Mouse (Mus musculus): ENCODE data around the gene Spock1. TPM values are rescaled to one million over a fixed set of nuclear protein-coding genes. Genes with fewer than 3 reads are reported as not detected.

Gene Spock1
- polyA plus RNA-seq, 1 experiment: 0.50 TPM

DNA sequence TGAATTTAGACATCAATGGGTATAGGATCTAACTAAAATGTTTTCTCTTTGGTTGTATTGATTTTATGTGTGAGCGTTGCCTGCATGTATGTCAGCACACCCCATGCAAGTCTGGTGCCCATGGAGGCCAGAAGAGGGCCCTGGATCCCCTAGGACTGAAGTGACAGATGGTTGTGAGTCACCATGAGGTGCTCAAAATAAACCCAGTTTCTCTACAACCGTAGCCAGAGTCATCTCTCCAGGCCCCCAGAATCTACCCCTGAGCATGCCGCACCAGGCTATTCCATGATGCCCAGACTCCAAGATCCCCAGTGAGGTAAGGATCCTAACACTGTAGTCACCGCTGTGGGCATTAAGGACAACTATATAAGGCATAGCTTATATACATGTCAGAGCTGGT, 474.3 kb downstream of the Spock1 start:
- Histone ChIP-seq H3K27me3 (ENCODE audit: control insufficient read depth, insufficient read depth, insufficient read length) (no peaks in the 10 kb centered on the region), H3K36me3 (ENCODE audit: control insufficient read depth, insufficient read depth) (no peaks in the 10 kb centered on the region), H3ac (ENCODE audit: control insufficient read depth, insufficient read length, low read depth) (no peak overlapping the region), H3K4me3 (ENCODE audit: insufficient read depth, poor library complexity, severe bottlenecking) (no peak overlapping the region), H3K79me2 (ENCODE audit: control insufficient read depth, insufficient read depth) (no peaks in the 10 kb centered on the region), H3K79me3 (ENCODE audit: low read depth) (no peaks in the 10 kb centered on the region)
- TF ChIP-seq CEBPB (IDR thresholded peaks at IDR 0.05; ENCODE audit: low read depth): no peak
- no peak for TF ChIP-seq CTCF (IDR thresholded peaks at IDR 0.05; ENCODE audit: control insufficient read depth, insufficient read depth, insufficient read length)
- no peak for TF ChIP-seq MYOG (IDR thresholded peaks at IDR 0.05; ENCODE audit: control insufficient read depth, extremely low read depth, insufficient read length)
- TF ChIP-seq USF1 (IDR thresholded peaks at IDR 0.05; ENCODE audit: low read depth): no peak
- TF ChIP-seq MYOD1 (IDR thresholded peaks at IDR 0.05; ENCODE audit: control insufficient read depth, insufficient read length, low read depth): no peak
- no peak for TF ChIP-seq FOSL1 (IDR thresholded peaks at IDR 0.05; ENCODE audit: insufficient read depth, low read length, poor library complexity, severe bottlenecking)
- TF ChIP-seq MAX (IDR thresholded peaks at IDR 0.05): no peak

DNA sequence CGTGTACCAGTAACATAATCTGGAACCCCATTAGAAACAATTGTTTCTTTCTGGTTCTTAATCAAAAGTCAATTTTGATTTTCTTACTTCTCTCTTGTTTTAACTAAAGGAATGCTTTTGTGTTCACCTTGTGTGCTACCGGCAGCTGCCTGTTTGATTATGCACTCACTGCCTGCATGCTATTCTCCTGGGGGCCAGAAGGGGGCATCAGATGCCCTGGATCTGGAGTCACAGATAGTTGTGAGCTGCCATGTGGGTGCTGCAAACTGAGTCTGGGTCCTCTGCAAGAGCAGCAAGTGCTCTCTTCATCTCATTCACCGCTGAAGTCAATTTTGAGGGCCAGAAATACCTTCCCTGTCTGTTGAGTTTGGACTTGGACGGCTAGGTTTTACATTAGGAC, 476.3 kb downstream of the Spock1 start:
- no peak overlapping the region for H3K4me3 ChIP-seq (ENCODE audit: insufficient read depth, poor library complexity, severe bottlenecking)
- TF ChIP-seq USF1 (IDR thresholded peaks at IDR 0.05; ENCODE audit: low read depth) (no peak), CEBPB (IDR thresholded peaks at IDR 0.05; ENCODE audit: low read depth) (no peak), FOSL1 (IDR thresholded peaks at IDR 0.05; ENCODE audit: insufficient read depth, low read length, poor library complexity, severe bottlenecking) (no peak), MYOG (IDR thresholded peaks at IDR 0.05; ENCODE audit: control insufficient read depth, extremely low read depth, insufficient read length) (no peak), CTCF (IDR thresholded peaks at IDR 0.05; ENCODE audit: control insufficient read depth, insufficient read depth, insufficient read length) (no peak)

DNA sequence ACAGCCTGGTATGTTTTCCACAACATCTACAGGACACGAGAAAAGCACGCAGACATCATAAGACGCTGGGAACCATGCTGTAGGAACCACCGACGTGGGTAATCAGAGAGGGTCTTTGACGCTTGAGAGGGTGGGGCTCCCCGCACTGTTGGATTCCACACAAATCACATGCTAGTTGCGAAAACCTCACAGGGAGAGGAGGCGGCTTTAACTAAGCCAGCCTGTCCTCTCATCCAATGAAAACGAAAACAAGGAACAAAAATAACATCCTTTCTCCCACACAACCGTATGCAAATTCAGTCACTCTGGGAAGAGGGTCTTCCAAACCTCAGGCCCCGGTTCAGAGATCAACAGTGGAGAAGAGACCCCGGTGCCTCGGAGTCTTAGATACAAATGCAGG, 479.3 kb downstream of the Spock1 start:
- H3ac ChIP-seq (ENCODE audit: control insufficient read depth, insufficient read length, low read depth): no peak overlapping the region
- H3K79me3 ChIP-seq (ENCODE audit: low read depth): no peaks in the 10 kb centered on the region
- H3K36me3 ChIP-seq (ENCODE audit: control insufficient read depth, insufficient read depth): no peaks in the 10 kb centered on the region
- no peak overlapping the region for H3K4me3 ChIP-seq (ENCODE audit: insufficient read depth, poor library complexity, severe bottlenecking)
- H3K79me2 ChIP-seq (ENCODE audit: control insufficient read depth, insufficient read depth): no peaks in the 10 kb centered on the region
- H3K27me3 ChIP-seq (ENCODE audit: control insufficient read depth, insufficient read depth, insufficient read length): no peaks in the 10 kb centered on the region
- TF ChIP-seq USF1 (IDR thresholded peaks at IDR 0.05; ENCODE audit: low read depth): no peak
- TF ChIP-seq MAX (IDR thresholded peaks at IDR 0.05): no peak
- no peak for TF ChIP-seq MYOD1 (IDR thresholded peaks at IDR 0.05; ENCODE audit: control insufficient read depth, insufficient read length, low read depth)
- no peak for TF ChIP-seq CEBPB (IDR thresholded peaks at IDR 0.05; ENCODE audit: low read depth)
- no peak for TF ChIP-seq FOSL1 (IDR thresholded peaks at IDR 0.05; ENCODE audit: insufficient read depth, low read length, poor library complexity, severe bottlenecking)
- no peak for TF ChIP-seq MYOG (IDR thresholded peaks at IDR 0.05; ENCODE audit: control insufficient read depth, extremely low read depth, insufficient read length)
- TF ChIP-seq CTCF (IDR thresholded peaks at IDR 0.05; ENCODE audit: control insufficient read depth, insufficient read depth, insufficient read length): no peak

More for the DNA sequence above, 476.3 kb downstream of the Spock1 start:
- Histone ChIP-seq H3K79me2 (ENCODE audit: control insufficient read depth, insufficient read depth) (no peaks in the 10 kb centered on the region), H3ac (ENCODE audit: control insufficient read depth, insufficient read length, low read depth) (no peak overlapping the region), H3K36me3 (ENCODE audit: control insufficient read depth, insufficient read depth) (no peaks in the 10 kb centered on the region), H3K79me3 (ENCODE audit: low read depth) (no peaks in the 10 kb centered on the region), H3K27me3 (ENCODE audit: control insufficient read depth, insufficient read depth, insufficient read length) (no peaks in the 10 kb centered on the region)

DNA sequence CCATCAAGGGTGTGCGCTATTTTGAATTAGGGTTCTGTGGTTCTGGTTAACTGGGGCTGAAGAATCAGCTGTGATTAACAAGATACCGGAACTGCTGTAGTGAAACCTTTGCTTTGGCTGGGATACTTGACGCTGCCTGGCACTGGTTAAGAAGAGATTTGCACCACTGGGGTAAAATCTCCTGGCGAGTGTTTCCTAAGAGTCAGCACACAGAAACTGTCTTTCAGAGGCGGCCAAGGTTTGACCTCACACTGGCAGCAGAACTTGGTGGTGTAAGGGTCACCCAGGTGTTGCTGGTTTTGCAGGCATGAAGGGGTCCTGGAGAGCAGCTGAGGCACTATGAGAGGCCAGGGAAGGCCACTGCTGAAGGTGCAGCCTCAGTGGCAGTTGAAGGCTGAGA, 489.4 kb downstream of the Spock1 start:
- no peaks in the 10 kb centered on the region for H3K79me3 ChIP-seq (ENCODE audit: low read depth)
- H3K4me3 ChIP-seq (ENCODE audit: insufficient read depth, poor library complexity, severe bottlenecking): no peak overlapping the region
- H3K36me3 ChIP-seq (ENCODE audit: control insufficient read depth, insufficient read depth): no peaks in the 10 kb centered on the region
- H3K27me3 ChIP-seq (ENCODE audit: control insufficient read depth, insufficient read depth, insufficient read length): no peaks in the 10 kb centered on the region
- no peak overlapping the region for H3ac ChIP-seq (ENCODE audit: control insufficient read depth, insufficient read length, low read depth)
- no peak for TF ChIP-seq CEBPB (IDR thresholded peaks at IDR 0.05; ENCODE audit: low read depth)
- TF ChIP-seq MAX (IDR thresholded peaks at IDR 0.05): no peak
- no peak for TF ChIP-seq MYOD1 (IDR thresholded peaks at IDR 0.05; ENCODE audit: control insufficient read depth, insufficient read length, low read depth)
- TF ChIP-seq MYOG (IDR thresholded peaks at IDR 0.05; ENCODE audit: control insufficient read depth, extremely low read depth, insufficient read length): no peak
- no peak for TF ChIP-seq CTCF (IDR thresholded peaks at IDR 0.05; ENCODE audit: control insufficient read depth, insufficient read depth, insufficient read length)
- TF ChIP-seq FOSL1 (IDR thresholded peaks at IDR 0.05; ENCODE audit: insufficient read depth, low read length, poor library complexity, severe bottlenecking): no peak
- TF ChIP-seq USF1 (IDR thresholded peaks at IDR 0.05; ENCODE audit: low read depth): no peak
- no peaks in the 10 kb centered on the region for H3K79me2 ChIP-seq (ENCODE audit: control insufficient read depth, insufficient read depth)

DNA sequence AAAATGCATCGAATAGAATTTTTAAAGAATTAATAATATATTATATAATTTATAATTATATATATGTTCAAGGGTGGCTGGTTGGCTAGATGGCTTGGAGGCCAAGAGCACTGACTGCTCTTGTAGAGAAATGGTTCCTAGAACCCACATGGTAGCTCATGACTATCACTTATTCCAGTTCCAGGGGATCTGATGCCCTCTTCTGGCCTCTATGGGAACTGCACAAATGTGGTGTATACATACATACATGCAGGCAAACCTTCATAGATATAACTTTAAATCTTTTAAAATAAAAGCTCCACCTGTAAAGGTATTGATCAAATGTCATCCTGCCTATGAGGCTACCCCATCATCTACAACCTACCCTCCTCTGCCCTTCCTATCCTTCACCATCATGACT, 493.4 kb downstream of the Spock1 start:
- TF ChIP-seq CEBPB (IDR thresholded peaks at IDR 0.05; ENCODE audit: low read depth) (no peak), USF1 (IDR thresholded peaks at IDR 0.05; ENCODE audit: low read depth) (no peak), MYOD1 (IDR thresholded peaks at IDR 0.05; ENCODE audit: control insufficient read depth, insufficient read length, low read depth) (no peak), FOSL1 (IDR thresholded peaks at IDR 0.05; ENCODE audit: insufficient read depth, low read length, poor library complexity, severe bottlenecking) (no peak), MAX (IDR thresholded peaks at IDR 0.05) (no peak), CTCF (IDR thresholded peaks at IDR 0.05; ENCODE audit: control insufficient read depth, insufficient read depth, insufficient read length) (no peak), MYOG (IDR thresholded peaks at IDR 0.05; ENCODE audit: control insufficient read depth, extremely low read depth, insufficient read length) (no peak)
- Histone ChIP-seq H3K36me3 (ENCODE audit: control insufficient read depth, insufficient read depth) (no peaks in the 10 kb centered on the region), H3ac (ENCODE audit: control insufficient read depth, insufficient read length, low read depth) (no peak overlapping the region), H3K4me3 (ENCODE audit: insufficient read depth, poor library complexity, severe bottlenecking) (no peak overlapping the region), H3K79me3 (ENCODE audit: low read depth) (no peaks in the 10 kb centered on the region), H3K79me2 (ENCODE audit: control insufficient read depth, insufficient read depth) (no peaks in the 10 kb centered on the region), H3K27me3 (ENCODE audit: control insufficient read depth, insufficient read depth, insufficient read length) (no peaks in the 10 kb centered on the region)

DNA sequence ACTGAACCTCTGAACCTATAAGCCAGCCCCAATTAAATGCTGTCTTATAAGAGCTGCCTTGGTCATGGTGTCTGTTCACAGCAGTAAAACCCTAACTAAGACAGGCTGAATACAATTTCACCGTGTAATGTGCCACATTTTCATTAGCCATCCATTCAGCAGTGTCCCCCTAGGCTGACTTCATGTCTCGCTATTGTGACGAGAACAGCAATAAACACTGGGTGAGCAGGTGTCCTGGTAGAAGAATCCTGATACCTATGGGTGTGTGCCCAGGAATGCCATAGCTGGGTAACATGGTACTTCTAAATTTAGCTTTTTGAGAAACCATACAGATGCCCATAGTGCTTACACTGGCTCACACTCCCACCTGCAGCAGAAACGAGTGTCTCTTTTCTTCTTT, 500.5 kb downstream of the Spock1 start:
- Histone ChIP-seq H3K36me3 (ENCODE audit: control insufficient read depth, insufficient read depth) (no peaks in the 10 kb centered on the region), H3K79me2 (ENCODE audit: control insufficient read depth, insufficient read depth) (no peaks in the 10 kb centered on the region), H3K27me3 (ENCODE audit: control insufficient read depth, insufficient read depth, insufficient read length) (no peaks in the 10 kb centered on the region), H3ac (ENCODE audit: control insufficient read depth, insufficient read length, low read depth) (no peak overlapping the region), H3K79me3 (ENCODE audit: low read depth) (no peaks in the 10 kb centered on the region), H3K4me3 (ENCODE audit: insufficient read depth, poor library complexity, severe bottlenecking) (no peak overlapping the region)
- TF ChIP-seq FOSL1 (IDR thresholded peaks at IDR 0.05; ENCODE audit: insufficient read depth, low read length, poor library complexity, severe bottlenecking): no peak
- TF ChIP-seq MYOD1 (IDR thresholded peaks at IDR 0.05; ENCODE audit: control insufficient read depth, insufficient read length, low read depth): no peak
- no peak for TF ChIP-seq MYOG (IDR thresholded peaks at IDR 0.05; ENCODE audit: control insufficient read depth, extremely low read depth, insufficient read length)
- TF ChIP-seq CEBPB (IDR thresholded peaks at IDR 0.05; ENCODE audit: low read depth): no peak
- TF ChIP-seq CTCF (IDR thresholded peaks at IDR 0.05; ENCODE audit: control insufficient read depth, insufficient read depth, insufficient read length): no peak
- TF ChIP-seq USF1 (IDR thresholded peaks at IDR 0.05; ENCODE audit: low read depth): no peak
- TF ChIP-seq MAX (IDR thresholded peaks at IDR 0.05): no peak
